Mouse (Mus musculus) small intestine, adult 2 months (tissue): ENCODE results near the gene Glp2r. TPM values are rescaled to one million over a fixed set of nuclear protein-coding genes. Genes with fewer than 3 reads are reported as not detected.

Experiments used
- H3K27ac ChIP-seq: fragments of 200-500 bp; 2 replicates; pipeline ENCODE4 v1.5.1; 2012; ENCODE audit warnings: low read depth, low read length, control low read depth, inconsistent platforms; ENCODE audit not compliant: insufficient read depth
- H3K27me3 ChIP-seq: fragments of 200-500 bp; 2 replicates; pipeline ENCODE4 v1.6.1; 2012; ENCODE audit warnings: mild to moderate bottlenecking, moderate library complexity, low read length, inconsistent platforms; ENCODE audit not compliant: control insufficient read depth, insufficient read depth
- H3K36me3 ChIP-seq: fragments of 200-500 bp; 2 replicates; pipeline ENCODE4 v1.6.1; 2012; ENCODE audit warnings: mild to moderate bottlenecking, low read length, control low read depth, inconsistent platforms; ENCODE audit not compliant: control insufficient read depth, insufficient read depth
- H3K4me1 ChIP-seq: fragments of 200-500 bp; 2 replicates; pipeline ENCODE4 v1.6.1; 2012; ENCODE audit warnings: low read length, inconsistent platforms, mixed read lengths; ENCODE audit not compliant: control insufficient read depth, insufficient read depth, insufficient read length
- H3K4me3 ChIP-seq: fragments of 200-500 bp; 2 replicates; pipeline ENCODE4 v1.5.1; 2012; ENCODE audit warnings: low read depth, mild to moderate bottlenecking, control low read depth, inconsistent platforms, low read length, moderate library complexity
- CTCF ChIP-seq: fragments of 200-500 bp; IDR thresholded peaks from 2 replicates; pipeline ENCODE4 v1.5.1; 2012; ENCODE audit warnings: low read depth, mild to moderate bottlenecking, control low read depth, inconsistent platforms, low read length, moderate library complexity, mixed read lengths; ENCODE audit not compliant: insufficient replicate concordance, insufficient read length; ENCODE audit errors: extremely low read depth
- POLR2A ChIP-seq: fragments of 200-500 bp; IDR thresholded peaks from 2 replicates; pipeline ENCODE4 v1.6.1; 2012; ENCODE audit warnings: low read depth, mild to moderate bottlenecking, control low read depth, inconsistent platforms, low read length, moderate library complexity
- WGBS: fragments of 180-500 bp; shearing (Covaris S2); methylation state at CpG from one replicate; pipeline ENCODE4 v1.1.7; 2018; 5-methylcytosine and 5-hydroxymethylcytosine counted together
- polyA plus RNA-seq: library from polyadenylated mRNA; depleted of rRNA; stranded (reverse); fragments of >200 nt; gene quantifications from 2 replicates; pipeline ENCODE4 v1.2.3, GENCODE M21; 2012

Glp2r gene
- polyA plus RNA-seq, 1 experiment = 2.1 TPM

- no peak for TF ChIP-seq POLR2A
- TF ChIP-seq CTCF = no peak
- no peaks in the 10 kb centered on the region for H3K27me3 ChIP-seq
- no peak overlapping the region for H3K27ac ChIP-seq
- 65% methylated on average over 5 of the region's 5 CpGs for WGBS
- H3K36me3 ChIP-seq = no peaks in the 10 kb centered on the region
- 0 out of 2 replicates have a peak, but pooled peaks cover 2% of the 10 kb centered on the region for H3K4me1 ChIP-seq
- H3K4me3 ChIP-seq = no peak overlapping the region
These were observed 98.8 kb downstream of the Glp2r start for GRCm38 (mm10) chr11:67672140-67672539.

GRCm38 (mm10) chr11:67670031-67670430 is 100.9 kb downstream of the Glp2r start:
- WGBS = 95% methylated on average over 6 of the region's 6 CpGs
- H3K27ac ChIP-seq = no peak overlapping the region

GRCm38 (mm10) chr11:67668460-67669007 is 102.4 kb downstream of the Glp2r start:
- TF ChIP-seq CTCF = no peak
- no peak for TF ChIP-seq POLR2A
- Histone ChIP-seq H3K4me1 (0 out of 2 replicates have a peak, but pooled peaks cover 2% of the 10 kb centered on the region), H3K27me3 (no peaks in the 10 kb centered on the region), H3K27ac (no peak overlapping the region), H3K36me3 (no peaks in the 10 kb centered on the region), H3K4me3 (no peak overlapping the region)
- WGBS = 70% methylated on average over 3 of the region's 3 CpGs

More at GRCm38 (mm10) chr11:67670031-67670430, 100.9 kb downstream of the Glp2r start:
- Histone ChIP-seq H3K4me1 (0 out of 2 replicates have a peak, but pooled peaks cover 2% of the 10 kb centered on the region), H3K36me3 (no peaks in the 10 kb centered on the region), H3K4me3 (no peak overlapping the region), H3K27me3 (no peaks in the 10 kb centered on the region)
- TF ChIP-seq POLR2A (no peak), CTCF (no peak)

- TF ChIP-seq POLR2A (no peak), CTCF (no peak)
- H3K36me3 ChIP-seq = no peaks in the 10 kb centered on the region
- no peaks in the 10 kb centered on the region for H3K27me3 ChIP-seq
- no peak overlapping the region for H3K4me3 ChIP-seq
- H3K4me1 ChIP-seq = 0 out of 2 replicates have a peak, but pooled peaks cover 2% of the 10 kb centered on the region
- H3K27ac ChIP-seq = no peak overlapping the region
- WGBS = 50% methylated on average over 13 of the region's 13 CpGs
These were observed 103.2 kb downstream of the Glp2r start for GRCm38 (mm10) chr11:67667531-67668332.

GRCm38 (mm10) chr11:67666129-67666528 is 104.8 kb downstream of the Glp2r start:
- Histone ChIP-seq H3K27me3 (no peaks in the 10 kb centered on the region), H3K4me1 (0 out of 2 replicates have a peak, but pooled peaks cover 2% of the 10 kb centered on the region), H3K36me3 (no peaks in the 10 kb centered on the region), H3K4me3 (no peak overlapping the region), H3K27ac (no peak overlapping the region)
- TF ChIP-seq POLR2A (no peak), CTCF (no peak)
- 79% methylated on average over 5 of the region's 5 CpGs for WGBS

GRCm38 (mm10) chr11:67664918-67665317 is 106.0 kb downstream of the Glp2r start:
- H3K27me3 ChIP-seq = no peaks in the 10 kb centered on the region
- H3K4me1 ChIP-seq = 0 out of 2 replicates have a peak, but pooled peaks cover 2% of the 10 kb centered on the region
- no peak overlapping the region for H3K4me3 ChIP-seq
- H3K27ac ChIP-seq = no peak overlapping the region
- TF ChIP-seq CTCF (no peak), POLR2A (no peak)
- H3K36me3 ChIP-seq = no peaks in the 10 kb centered on the region
- WGBS = 84% methylated on average over 6 of the region's 6 CpGs

GRCm38 (mm10) chr11:67664261-67664660 is 106.7 kb downstream of the Glp2r start:
- H3K4me1 ChIP-seq = 0 out of 2 replicates have a peak, but pooled peaks cover 2% of the 10 kb centered on the region
- TF ChIP-seq CTCF (no peak), POLR2A (no peak)

More at GRCm38 (mm10) chr11:67664261-67664660, 106.7 kb downstream of the Glp2r start:
- WGBS = 88% methylated on average over 3 of the region's 3 CpGs
- Histone ChIP-seq H3K4me3 (no peak overlapping the region), H3K36me3 (no peaks in the 10 kb centered on the region), H3K27ac (no peak overlapping the region), H3K27me3 (no peaks in the 10 kb centered on the region)
